Mouse (Mus musculus) MN1 (cell line): ENCODE data around the gene Npas2.

ENCODE experiments used
- DNase-seq: peaks from one replicate; pipeline ENCODE4 v3.0.0-alpha.2; 2016; ENCODE audit warnings: low spot score

The Npas2 gene

GRCm38 (mm10) chr1:39335561-39336196 lies 142.1 kb downstream of the Npas2 start:
- DNase-seq: no peak

GRCm38 (mm10) chr1:39336788-39337187 lies 143.3 kb downstream of the Npas2 start:
- no peak for DNase-seq

- no peak for DNase-seq
These were observed 145.3 kb downstream of the Npas2 start for GRCm38 (mm10) chr1:39338831-39339230.

GRCm38 (mm10) chr1:39339455-39339854 lies 145.9 kb downstream of the Npas2 start:
- DNase-seq: no peak

- peak; percentile 55 for DNase-seq
These were observed 146.6 kb downstream of the Npas2 start for GRCm38 (mm10) chr1:39340156-39340555.

GRCm38 (mm10) chr1:39340647-39341046 lies 147.1 kb downstream of the Npas2 start:
- DNase-seq: peak; percentile 86

GRCm38 (mm10) chr1:39341807-39342206 lies 148.3 kb downstream of the Npas2 start:
- no peak for DNase-seq

GRCm38 (mm10) chr1:39343242-39343641 lies 149.7 kb downstream of the Npas2 start:
- no peak for DNase-seq

- DNase-seq: no peak
These were observed 151.6 kb downstream of the Npas2 start for GRCm38 (mm10) chr1:39344981-39345600.

GRCm38 (mm10) chr1:39349001-39349400 lies 155.5 kb downstream of the Npas2 start:
- peak; percentile 87 for DNase-seq

- no peak for DNase-seq
These were observed 155.9 kb downstream of the Npas2 start for GRCm38 (mm10) chr1:39349427-39349826.

GRCm38 (mm10) chr1:39361754-39362514 lies 168.4 kb downstream of the Npas2 start:
- no peak for DNase-seq

GRCm38 (mm10) chr1:39362515-39362893 lies 169.0 kb downstream of the Npas2 start:
- no peak for DNase-seq

GRCm38 (mm10) chr1:39365562-39365961 lies 172.0 kb downstream of the Npas2 start:
- peak; percentile 45 for DNase-seq

GRCm38 (mm10) chr1:39367045-39367444 lies 173.5 kb downstream of the Npas2 start:
- no peak for DNase-seq

GRCm38 (mm10) chr1:39367601-39368266 lies 174.2 kb downstream of the Npas2 start, which contains the start of gene Rpl31:
TSS of gene Rpl31 (plus strand) at chr1:39367842.
- DNase-seq: peak; percentile 95

- peak; percentile 34 for DNase-seq
These were observed 174.8 kb downstream of the Npas2 start for GRCm38 (mm10) chr1:39368267-39368841.

- no peak for DNase-seq
These were observed 176.9 kb downstream of the Npas2 start for GRCm38 (mm10) chr1:39370431-39370830.

GRCm38 (mm10) chr1:39372220-39372843 lies 178.8 kb downstream of the Npas2 start:
- DNase-seq: no peak

- no peak for DNase-seq
These were observed 179.8 kb downstream of the Npas2 start for GRCm38 (mm10) chr1:39373378-39373777.

- DNase-seq: no peak
These were observed 180.8 kb downstream of the Npas2 start for GRCm38 (mm10) chr1:39374231-39374809.
